Mouse (Mus musculus): ENCODE results near the gene Olfr532.
"Not testable (repeated sequence)": the region's sequence is repeated elsewhere in the genome, so short reads cannot be mapped to it uniquely, and the experiment has no call there.

Gene Olfr532

GRCm38 (mm10) chr7:140421539-140421938 is at the start of gene Olfr532:
Gene Olfr532, minus strand, starts transcription at chr7:140421639.
- no peak for DNase-seq (ENCODE audit: low spot score in 2 of 2)

DNA sequence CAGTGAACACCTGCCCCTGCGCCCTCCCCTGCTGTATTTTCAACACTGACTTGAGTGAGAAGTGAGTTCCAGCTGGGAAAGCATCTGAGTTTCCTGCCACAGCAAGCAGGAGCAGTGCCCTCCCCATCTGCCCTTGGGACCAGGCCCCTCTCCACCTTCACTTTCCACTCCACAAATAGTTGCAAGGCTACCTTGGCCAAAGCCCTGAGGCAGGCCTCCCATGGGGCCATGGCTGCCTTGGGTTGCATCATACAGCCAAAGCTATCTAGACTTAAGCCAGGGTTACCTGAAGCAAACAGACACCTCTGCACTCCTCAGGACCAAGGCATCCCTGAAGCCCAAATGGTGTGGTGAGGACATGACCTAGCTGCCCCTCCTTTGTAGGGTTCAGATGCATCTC is 41.6 kb upstream of the Olfr532 start, which contains the start of gene Olfr533:
Gene Olfr533, plus strand, starts transcription at position 301 of the 400 bp plus-strand sequence.
- not testable (repeated sequence) for DNase-seq (ENCODE audit: low spot score in 2 of 2)

- DNase-seq (ENCODE audit: low spot score in 2 of 2): no peak
These were observed 21.7 kb upstream of the Olfr532 start for GRCm38 (mm10) chr7:140443141-140443540.

DNA sequence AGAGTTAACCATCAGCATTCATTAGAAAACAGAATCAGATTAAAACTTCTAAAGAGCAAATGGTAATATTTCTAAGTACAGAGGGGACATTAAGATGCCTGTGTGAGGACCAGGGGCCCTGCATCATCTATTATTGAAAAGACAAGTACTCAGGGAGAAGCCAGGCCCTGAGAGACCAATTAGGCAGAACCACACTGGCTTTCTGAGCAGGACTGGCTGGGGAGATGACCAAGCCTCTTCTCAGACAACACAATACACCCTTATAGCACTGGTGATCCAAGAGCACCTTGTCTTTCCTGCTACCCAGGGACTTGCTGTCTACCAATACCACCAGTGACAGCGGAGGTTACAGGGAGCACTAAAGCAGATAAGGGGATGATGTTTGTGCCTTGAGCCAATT is 18.6 kb downstream of the Olfr532 start, which contains the start of gene Olfr531:
Gene Olfr531, minus strand, starts transcription at position 101 of the 400 bp plus-strand sequence.
- no peak for DNase-seq (ENCODE audit: low spot score in 2 of 2)

- no peak for DNase-seq (ENCODE audit: low spot score in 2 of 2)
These were observed 44.5 kb downstream of the Olfr532 start for GRCm38 (mm10) chr7:140376911-140377310.

DNA sequence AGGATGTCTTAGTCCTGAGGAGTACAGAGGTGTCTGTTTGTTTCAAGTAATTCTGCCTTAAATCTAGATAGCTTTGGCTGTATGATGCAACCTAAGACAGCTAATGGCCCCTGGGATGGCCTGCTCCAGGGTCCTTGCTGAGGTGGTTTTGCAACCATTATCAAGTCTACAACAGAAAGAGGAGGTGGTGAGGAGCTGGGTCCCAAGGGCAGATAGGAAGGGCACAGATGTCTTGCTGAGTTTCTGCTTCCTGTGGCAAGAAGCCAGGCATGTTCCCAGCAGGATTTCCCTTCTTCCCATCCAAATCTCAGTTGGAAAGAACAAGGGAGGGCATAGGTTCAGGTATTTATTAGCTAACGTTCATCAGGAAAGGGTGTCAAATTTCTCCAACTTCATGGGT is 45.2 kb downstream of the Olfr532 start, which contains the start of gene Olfr530:
Gene Olfr530, minus strand, starts transcription at position 101 of the 400 bp plus-strand sequence.
- DNase-seq (ENCODE audit: low spot score in 2 of 2): no peak

DNA sequence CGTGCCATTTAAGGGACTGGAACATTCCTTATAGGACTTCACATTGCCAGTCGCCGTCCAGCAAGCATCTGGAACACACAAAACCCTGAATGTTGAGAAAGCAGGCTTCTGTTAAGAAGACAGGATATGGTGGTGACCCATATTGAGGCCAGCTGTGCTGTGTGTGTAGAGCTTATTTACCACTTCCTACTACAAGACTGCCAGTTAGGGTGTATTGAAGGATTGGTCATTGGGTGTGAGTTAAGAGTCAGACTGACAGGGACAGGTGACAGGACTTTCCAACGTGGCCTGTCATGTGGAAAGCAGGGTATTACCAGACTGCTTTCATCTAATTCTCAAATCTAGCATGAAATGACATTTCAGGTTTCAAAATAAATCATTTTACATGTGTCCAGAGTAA is 47.1 kb downstream of the Olfr532 start:
- DNase-seq (ENCODE audit: low spot score in 2 of 2): no peak
